8 mouse cellular contexts compared by ENCODE assay signal in genomic region chr1:118321661-118322201, GRCm38 (mm10). TPM values are rescaled to one million over a fixed set of nuclear protein-coding genes. Genes with fewer than 3 reads are reported as not detected.
DNase-seq lines count a peak whose midpoint lies in the region; ATAC-seq and TF ChIP-seq lines count a peak whose summit lies in the region.

Gene Nifk, plus strand, starts transcription at chr1:118321839.

- H3K9me3 ChIP-seq in E14TG2a.4 (ENCODE audit: low read length) = no peaks in the 10 kb centered on the region
- H3K9me3 ChIP-seq in forebrain, embryonic 12.5 days = no peaks in the 10 kb centered on the region
- H3K9me3 ChIP-seq in liver, postnatal 0 days (ENCODE audit: low read length) = no peaks in the 10 kb centered on the region
- no peaks in the 10 kb centered on the region for H3K9me3 ChIP-seq in neural tube, embryonic 14.5 days (ENCODE audit: control insufficient read depth, low read length)

- peaks cover 48% of the 10 kb centered on the region for H3K4me1 ChIP-seq in E14TG2a.4 (replicated peaks; ENCODE audit: low read depth, low read length)
- H3K4me1 ChIP-seq in forebrain, embryonic 12.5 days = peaks cover 10% of the 10 kb centered on the region
- peaks cover 10% of the 10 kb centered on the region; the same call in 1 of the 2 replicates for H3K4me1 ChIP-seq in liver, postnatal 0 days (ENCODE audit: insufficient read depth)
- peaks cover 10% of the 10 kb centered on the region for H3K4me1 ChIP-seq in neural tube, embryonic 14.5 days (ENCODE audit: control insufficient read depth, insufficient read depth, low read length)

- peak; percentile 44; the same call in 1 of the 2 replicates for TF ChIP-seq EP300 in liver, postnatal 0 days (IDR thresholded peaks at IDR 0.05; ENCODE audit: low read depth)

- WGBS in forebrain, embryonic 12.5 days = under 1% methylated on average over 37 of the region's 37 CpGs
- WGBS in large intestine, adult 2 months = under 1% methylated on average over 37 of the region's 37 CpGs
- WGBS in liver, postnatal 0 days (ENCODE audit: insufficient replicate concordance) = under 1% methylated on average over 37 of the region's 37 CpGs
- WGBS in neural tube, embryonic 14.5 days = 0% methylated on average over 37 of the region's 37 CpGs

- H3K4me2 ChIP-seq in forebrain, embryonic 12.5 days = peak within 1 kb of the TSS; percentile 92
- H3K4me2 ChIP-seq in liver, postnatal 0 days (ENCODE audit: low read depth, low read length) = peak within 1 kb of the TSS; percentile 76
- peak within 1 kb of the TSS; percentile 82 for H3K4me2 ChIP-seq in neural tube, embryonic 14.5 days (ENCODE audit: low read depth, low read length)

- peak within 1 kb of the TSS; percentile 80 for H3K9ac ChIP-seq in forebrain, embryonic 12.5 days
- H3K9ac ChIP-seq in liver, postnatal 0 days (replicated peaks) = peak within 1 kb of the TSS; percentile 82
- peak within 1 kb of the TSS; percentile 69 for H3K9ac ChIP-seq in neural tube, embryonic 14.5 days (replicated peaks; ENCODE audit: low read depth, low read length)

- peaks cover 13% of the 10 kb centered on the region for H3K27me3 ChIP-seq in E14TG2a.4 (ENCODE audit: insufficient read depth, low read length)
- H3K27me3 ChIP-seq in forebrain, embryonic 12.5 days = no peaks in the 10 kb centered on the region
- no peaks in the 10 kb centered on the region for H3K27me3 ChIP-seq in liver, postnatal 0 days (ENCODE audit: insufficient read depth, low read length)
- no peaks in the 10 kb centered on the region for H3K27me3 ChIP-seq in neural tube, embryonic 14.5 days (ENCODE audit: control insufficient read depth, insufficient read depth, low read length)

- no peak within 1 kb of the TSS for H3K27ac ChIP-seq in forebrain, embryonic 12.5 days
- H3K27ac ChIP-seq in liver, postnatal 0 days (ENCODE audit: low read depth) = peak within 1 kb of the TSS; percentile 60
- H3K27ac ChIP-seq in neural tube, embryonic 14.5 days (ENCODE audit: low read depth, low read length) = peak within 1 kb of the TSS; percentile 16; the same call in 1 of the 2 replicates

- peaks cover 39% of the 10 kb centered on the region for H3K36me3 ChIP-seq in E14TG2a.4 (ENCODE audit: insufficient read depth, low read length)
- peaks cover 25% of the 10 kb centered on the region for H3K36me3 ChIP-seq in forebrain, embryonic 12.5 days (replicated peaks)
- H3K36me3 ChIP-seq in liver, postnatal 0 days (replicated peaks; ENCODE audit: insufficient read depth, low read length) = peaks cover 13% of the 10 kb centered on the region
- H3K36me3 ChIP-seq in neural tube, embryonic 14.5 days (ENCODE audit: control insufficient read depth, insufficient read depth, low read length) = peaks cover 10% of the 10 kb centered on the region; the same call in 1 of the 2 replicates

- peak; percentile 57 for TF ChIP-seq CTCF in E14TG2a.4 (conservative IDR thresholded peaks at IDR 0.05; ENCODE audit: low read length)
- TF ChIP-seq CTCF in liver, postnatal 0 days (IDR thresholded peaks at IDR 0.05; ENCODE audit: low read depth) = peak; percentile 94

- intact Hi-C loops in heart, postnatal 10 days (cut with DNase I) = loop anchor here (1.0 to 5.0 kb wide), 5 partner anchors 66 to 441 kb away; partner anchors contain the start of gene Clasp1

- peak; percentile 94 for ATAC-seq in forebrain, embryonic 12.5 days (ENCODE audit: low FRiP score)
- peak; percentile 95 for ATAC-seq in liver, postnatal 0 days
- ATAC-seq in neural tube, embryonic 14.5 days (ENCODE audit: low read depth) = peak; percentile 97

- peak within 1 kb of the TSS; percentile 98 for H3K4me3 ChIP-seq in E14TG2a.4 (replicated peaks; ENCODE audit: low read length)
- H3K4me3 ChIP-seq in forebrain, embryonic 12.5 days (replicated peaks) = peak within 1 kb of the TSS; percentile 87
- peak within 1 kb of the TSS; percentile 73 for H3K4me3 ChIP-seq in liver, postnatal 0 days (ENCODE audit: low read depth, low read length)
- peak within 1 kb of the TSS; percentile 78 for H3K4me3 ChIP-seq in neural tube, embryonic 14.5 days (ENCODE audit: low read depth, low read length)

- DNase-seq in c-Kit-positive CD71-positive TER-119-positive erythroid progenitor cells, embryonic 14.5 days (ENCODE audit: low spot score) = peak; percentile 95
- DNase-seq in heart, postnatal 10 days = peak; percentile 93 to 96
- peak; percentile 95 for DNase-seq in large intestine, adult 2 months (ENCODE audit: low read depth, low spot score)
- peak; percentile 93 for DNase-seq in liver, postnatal 0 days
- DNase-seq in testis, postnatal 10 days (ENCODE audit: low spot score) = peak; percentile 92

RNA-seq across cellular contexts. Expression of gene Nifk, which starts in this region (rescaled TPM):
- 80.1 and 80.8 TPM in 2 replicates for polyA plus RNA-seq in forebrain, embryonic 12.5 days (2016; fragmentation: Nextera tagmentation; extraction: Ambion mirVana)
- 10 to 100 TPM; 20.4 to 23.7 TPM for total RNA-seq in heart, postnatal 10 days (2021)
- polyA plus RNA-seq in large intestine, adult 2 months (2012; rRNA removed) = 8.1 and 10.5 TPM in 2 replicates
- 37.0 and 39.2 TPM in 2 replicates for polyA plus RNA-seq in liver, postnatal 0 days (2015; fragmentation: Nextera tagmentation; extraction: Ambion mirVana)
- 63.3 and 72.4 TPM in 2 replicates for polyA plus RNA-seq in neural tube, embryonic 14.5 days (2014; fragmentation: Nextera tagmentation; extraction: Ambion mirVana)
